11 mouse cellular contexts compared by ENCODE assay signal in genomic region chr12:26370004-26370403, GRCm38 (mm10). TPM values are rescaled to one million over a fixed set of nuclear protein-coding genes. Genes with fewer than 3 reads are reported as not detected.
DNase-seq lines count a peak whose midpoint lies in the region; ATAC-seq and TF ChIP-seq lines count a peak whose summit lies in the region.
"Had no signal": no experiment of that assay in that cellular context is flagged by ENCODE, and none has a peak within 500 bp of the region (broad histone marks: within the 10 kb centered on the region; RNA-seq: fewer than 3 reads in every experiment).

No protein-coding gene starts in this region.

- no peak for DNase-seq in neural tube, embryonic 10.5 days (ENCODE audit: extremely low spot score, low spot score)
- DNase-seq in left cerebral cortex, postnatal 25 days (ENCODE audit: low spot score in 2 of 2): peak; percentile 49 to 79
- DNase-seq in liver, postnatal 0 days: no peak
- no peak for DNase-seq in heart, adult 2 months
- DNase-seq: kidney, adult 18-20 months; lung, embryonic 14.5 days; spleen, adult 18-20 months had no signal

- H3K4me3 ChIP-seq in neural tube, embryonic 12.5 days: no peak overlapping the region
- H3K4me3 ChIP-seq in hindbrain, embryonic 16.5 days (ENCODE audit: low read length): no peak overlapping the region
- no peak overlapping the region for H3K4me3 ChIP-seq in liver, postnatal 0 days (ENCODE audit: low read depth, low read length)
- H3K4me3 ChIP-seq in heart, adult 2 months: no peak overlapping the region
- H3K4me3 ChIP-seq: heart, embryonic 13.5 days had no signal

- H3K27me3 ChIP-seq in neural tube, embryonic 12.5 days (replicated peaks): no peaks in the 10 kb centered on the region
- H3K27me3 ChIP-seq in hindbrain, embryonic 16.5 days (replicated peaks; ENCODE audit: control insufficient read depth, insufficient read depth, low read length): no peaks in the 10 kb centered on the region
- H3K27me3 ChIP-seq in liver, postnatal 0 days (ENCODE audit: insufficient read depth, low read length): no peaks in the 10 kb centered on the region
- no peaks in the 10 kb centered on the region for H3K27me3 ChIP-seq in heart, adult 2 months (ENCODE audit: control insufficient read depth, insufficient read depth, low read length)
- H3K27me3 ChIP-seq: heart, embryonic 13.5 days had no signal

- no peaks in the 10 kb centered on the region for H3K9me3 ChIP-seq in neural tube, embryonic 12.5 days
- H3K9me3 ChIP-seq in hindbrain, embryonic 16.5 days (ENCODE audit: control insufficient read depth, low read length): no peaks in the 10 kb centered on the region
- no peaks in the 10 kb centered on the region for H3K9me3 ChIP-seq in liver, postnatal 0 days (ENCODE audit: low read length)
- H3K9me3 ChIP-seq: heart, embryonic 13.5 days had no signal

- no peak overlapping the region for H3K27ac ChIP-seq in neural tube, embryonic 12.5 days
- no peak overlapping the region for H3K27ac ChIP-seq in hindbrain, embryonic 16.5 days (ENCODE audit: low read depth, low read length)
- H3K27ac ChIP-seq in liver, postnatal 0 days (ENCODE audit: low read depth): no peak overlapping the region
- H3K27ac ChIP-seq in heart, adult 2 months: no peak overlapping the region
- H3K27ac ChIP-seq: heart, embryonic 13.5 days had no signal

- no peak overlapping the region for H3K4me2 ChIP-seq in neural tube, embryonic 12.5 days (replicated peaks)
- no peak overlapping the region for H3K4me2 ChIP-seq in hindbrain, embryonic 16.5 days (ENCODE audit: low read length)
- no peak overlapping the region for H3K4me2 ChIP-seq in liver, postnatal 0 days (ENCODE audit: low read depth, low read length)
- H3K4me2 ChIP-seq: heart, embryonic 13.5 days; lung, embryonic 14.5 days had no signal

- H3K36me3 ChIP-seq in neural tube, embryonic 12.5 days: peaks cover under 1% of the 10 kb centered on the region; the same call in 1 of the 2 replicates
- H3K36me3 ChIP-seq in hindbrain, embryonic 16.5 days (ENCODE audit: control insufficient read depth, insufficient read depth, low read length): no peaks in the 10 kb centered on the region; the same call in 1 of the 2 replicates
- no peaks in the 10 kb centered on the region for H3K36me3 ChIP-seq in liver, postnatal 0 days (replicated peaks; ENCODE audit: insufficient read depth, low read length)
- H3K36me3 ChIP-seq in heart, adult 2 months (ENCODE audit: control insufficient read depth, insufficient read depth, low read length): 0 out of 2 replicates have a peak, but pooled peaks cover 2% of the 10 kb centered on the region
- H3K36me3 ChIP-seq: heart, embryonic 13.5 days had no signal

- no peak overlapping the region for H3K9ac ChIP-seq in neural tube, embryonic 12.5 days
- no peak overlapping the region for H3K9ac ChIP-seq in hindbrain, embryonic 16.5 days (ENCODE audit: low read depth, low read length)
- H3K9ac ChIP-seq in liver, postnatal 0 days (replicated peaks): no peak overlapping the region
- no peak overlapping the region for H3K9ac ChIP-seq in heart, adult 2 months (ENCODE audit: low read depth, low read length)
- H3K9ac ChIP-seq: heart, embryonic 13.5 days; lung, embryonic 14.5 days had no signal

- peaks cover 19% of the 10 kb centered on the region; the same call in 1 of the 2 replicates for H3K4me1 ChIP-seq in neural tube, embryonic 12.5 days
- H3K4me1 ChIP-seq in hindbrain, embryonic 16.5 days (ENCODE audit: control insufficient read depth, insufficient read depth, low read depth, low read length): peaks cover 11% of the 10 kb centered on the region; the same call in 1 of the 2 replicates
- no peaks in the 10 kb centered on the region for H3K4me1 ChIP-seq in liver, postnatal 0 days (ENCODE audit: insufficient read depth)
- peaks cover 17% of the 10 kb centered on the region for H3K4me1 ChIP-seq in heart, adult 2 months (ENCODE audit: control insufficient read depth, insufficient read depth, low read length)

- WGBS in neural tube, embryonic 12.5 days: 60% methylated on average over 8 of the region's 8 CpGs
- 52% methylated on average over 8 of the region's 8 CpGs for WGBS in hindbrain, embryonic 16.5 days
- 83% methylated on average over 8 of the region's 8 CpGs for WGBS in liver, postnatal 0 days (ENCODE audit: insufficient replicate concordance)
- 63% methylated on average over 8 of the region's 8 CpGs for WGBS in heart, adult 2 months

- H3K79me2 ChIP-seq in heart, adult 2 months (replicated peaks; ENCODE audit: control insufficient read depth, insufficient read depth, low read length): 0 out of 2 replicates have a peak, but pooled peaks cover 2% of the 10 kb centered on the region

- TF ChIP-seq EP300 in liver, postnatal 0 days (IDR thresholded peaks at IDR 0.05; ENCODE audit: low read depth): no peak
- TF ChIP-seq EP300 in heart, adult 2 months (IDR thresholded peaks at IDR 0.05; ENCODE audit: insufficient read depth, low read depth, low read length): no peak

- no peak for TF ChIP-seq CTCF in liver, postnatal 0 days (IDR thresholded peaks at IDR 0.05; ENCODE audit: low read depth)
- TF ChIP-seq CTCF in heart, adult 2 months (IDR thresholded peaks at IDR 0.05): no peak

- no peak for TF ChIP-seq POLR2A in heart, adult 2 months (IDR thresholded peaks at IDR 0.05; ENCODE audit: insufficient read depth, low read depth, low read length)

- ATAC-seq in neural tube, embryonic 12.5 days (ENCODE audit: low FRiP score, low read depth): 0 out of 2 replicates have a peak, but pooled peaks have one; percentile 25
- peak; percentile 89 for ATAC-seq in hindbrain, embryonic 16.5 days
- no peak for ATAC-seq in liver, postnatal 0 days
- no peak for ATAC-seq in activated CD4-positive, CD25-positive, alpha-beta regulatory T cell, adult 4 months

- intact Hi-C loops in left cerebral cortex, postnatal 25 days (cut with DNase I): no loop called here
- intact Hi-C loops in heart, adult 2 months (cut with DNase I): no loop called here

RNA-seq across cellular contexts. Expression of gene Rnf144a, which starts 45.0 kb away (rescaled TPM):
- 38.3 and 38.8 TPM in 2 replicates for polyA plus RNA-seq in neural tube, embryonic 12.5 days (2016; fragmentation: Nextera tagmentation; extraction: Ambion mirVana)
- 21.6 and 26.4 TPM in 2 replicates for polyA plus RNA-seq in hindbrain, embryonic 16.5 days (2015; fragmentation: Nextera tagmentation; extraction: Ambion mirVana)
- total RNA-seq in left cerebral cortex, postnatal 25 days (2021): 10 to 100 TPM; 30.0 to 32.2 TPM
- polyA plus RNA-seq in liver, postnatal 0 days (2015; fragmentation: Nextera tagmentation; extraction: Ambion mirVana): 3.1 and 3.2 TPM in 2 replicates
- polyA plus RNA-seq in activated CD4-positive, CD25-positive, alpha-beta regulatory T cell, adult 4 months (2017; shearing (Covaris generic)): 1 to 10 TPM; 3.2 to 5.1 TPM
- 10 to 100 TPM; 12.7 to 13.4 TPM for total RNA-seq in heart, adult 2 months (2021)
- polyA plus RNA-seq in heart, adult 2 months (2012; rRNA removed): 11.5 and 17.2 TPM in 2 replicates

Comparison
In these comparisons a context has a peak if more than half of its experiments do, and no peak if none do; other contexts are left out.
1. ATAC-seq: peak in neural tube, embryonic 12.5 days (single experiment) and hindbrain, embryonic 16.5 days (single experiment); none in liver, postnatal 0 days (single experiment) and activated CD4-positive, CD25-positive, alpha-beta regulatory T cell, adult 4 months (single experiment).
2. DNase-seq: peak in left cerebral cortex, postnatal 25 days (2 of 2); none in neural tube, embryonic 10.5 days (single experiment), liver, postnatal 0 days (single experiment) and heart, adult 2 months (0 of 2).